Mouse (Mus musculus) bone marrow macrophage, adult 2 months (primary cell): ENCODE measurements at regions not wholly inside any gene's neighbourhood (a gene's known extent, or its start where the extent isn't known, plus 50 kb on each side); places are given as distances from the start of the nearest gene placed in this dataset.

ENCODE experiments used
- H3K27ac ChIP-seq: 2 replicates; pipeline ENCODE4 v1.5.1; 2012; ENCODE audit warnings: low read depth, low read length; ENCODE audit not compliant: insufficient read depth
- H3K4me1 ChIP-seq: 2 replicates; pipeline ENCODE4 v1.6.1; 2012; ENCODE audit warnings: low read length; ENCODE audit not compliant: control insufficient read depth, insufficient read depth
- H3K4me3 ChIP-seq: 2 replicates; pipeline ENCODE4 v1.5.1; 2012; ENCODE audit warnings: mild to moderate bottlenecking, low read length, moderate library complexity; ENCODE audit not compliant: insufficient read depth
- CTCF ChIP-seq: IDR thresholded peaks from 2 replicates; pipeline ENCODE4 v1.5.1; 2012; ENCODE audit warnings: low read depth, mild to moderate bottlenecking, low read length, moderate library complexity
- POLR2A ChIP-seq: IDR thresholded peaks from 2 replicates; pipeline ENCODE4 v1.6.1; 2012; ENCODE audit warnings: mild to moderate bottlenecking, low read depth, low read length, borderline replicate concordance

GRCm38 (mm10) chr9:61843513-61843912 lies 70.8 kb downstream of the Rplp1 start:
- Histone ChIP-seq H3K4me3 (no peak overlapping the region), H3K27ac (no peak overlapping the region), H3K4me1 (no peaks in the 10 kb centered on the region)
- TF ChIP-seq POLR2A (no peak), CTCF (no peak)

DNA sequence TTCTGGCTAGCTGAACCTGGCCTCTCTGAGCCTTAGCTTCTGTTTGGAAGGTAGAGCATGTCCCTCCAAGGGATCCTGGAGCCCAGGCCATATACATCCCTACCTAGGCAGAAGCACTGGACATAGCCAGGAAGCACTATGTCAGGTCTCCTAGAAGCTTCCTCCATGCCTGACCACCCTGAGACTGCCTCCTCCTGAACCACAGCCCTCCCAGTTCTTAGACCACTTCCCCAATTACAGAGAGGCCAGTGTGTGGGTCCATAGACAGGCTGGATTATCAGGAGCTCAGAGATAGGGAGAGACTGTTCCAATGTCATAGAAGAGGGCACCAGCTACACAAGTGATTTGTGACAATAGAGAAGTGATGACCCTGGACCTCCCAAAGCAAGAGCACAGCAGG lies 72.0 kb downstream of the Rplp1 start:
- Histone ChIP-seq H3K4me1 (no peaks in the 10 kb centered on the region), H3K27ac (no peak overlapping the region), H3K4me3 (no peak overlapping the region)
- no peak for TF ChIP-seq POLR2A
- no peak for TF ChIP-seq CTCF

GRCm38 (mm10) chr9:61841222-61841621 lies 73.1 kb downstream of the Rplp1 start:
- H3K4me3 ChIP-seq = no peak overlapping the region
- no peaks in the 10 kb centered on the region for H3K4me1 ChIP-seq
- H3K27ac ChIP-seq = no peak overlapping the region
- TF ChIP-seq CTCF (no peak), POLR2A (no peak)

DNA sequence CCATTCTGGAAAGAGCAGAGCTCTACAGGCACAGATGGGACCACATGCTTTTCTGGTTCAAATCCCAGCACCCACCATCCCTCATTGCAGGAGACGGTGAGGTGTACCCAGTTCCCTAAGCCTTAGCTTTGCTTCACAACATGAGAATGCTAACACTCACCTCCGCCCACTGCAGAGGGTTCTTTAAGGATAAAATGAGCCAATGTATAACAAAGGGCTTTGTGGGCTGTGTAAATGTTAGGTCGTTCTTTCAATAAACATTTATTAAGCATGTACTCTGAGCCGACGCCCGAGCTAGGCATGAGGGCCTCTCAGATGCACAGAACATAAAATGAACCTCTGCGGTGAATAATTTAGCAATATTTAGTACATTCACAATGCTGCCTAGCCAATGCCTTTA lies 74.0 kb downstream of the Rplp1 start:
- Histone ChIP-seq H3K4me1 (no peaks in the 10 kb centered on the region), H3K4me3 (no peak overlapping the region), H3K27ac (no peak overlapping the region)
- TF ChIP-seq POLR2A (no peak), CTCF (no peak)

GRCm38 (mm10) chr9:61833226-61833625 lies 81.1 kb downstream of the Rplp1 start:
- Histone ChIP-seq H3K4me1 (no peaks in the 10 kb centered on the region), H3K27ac (no peak overlapping the region), H3K4me3 (no peak overlapping the region)
- TF ChIP-seq POLR2A (no peak), CTCF (no peak)

DNA sequence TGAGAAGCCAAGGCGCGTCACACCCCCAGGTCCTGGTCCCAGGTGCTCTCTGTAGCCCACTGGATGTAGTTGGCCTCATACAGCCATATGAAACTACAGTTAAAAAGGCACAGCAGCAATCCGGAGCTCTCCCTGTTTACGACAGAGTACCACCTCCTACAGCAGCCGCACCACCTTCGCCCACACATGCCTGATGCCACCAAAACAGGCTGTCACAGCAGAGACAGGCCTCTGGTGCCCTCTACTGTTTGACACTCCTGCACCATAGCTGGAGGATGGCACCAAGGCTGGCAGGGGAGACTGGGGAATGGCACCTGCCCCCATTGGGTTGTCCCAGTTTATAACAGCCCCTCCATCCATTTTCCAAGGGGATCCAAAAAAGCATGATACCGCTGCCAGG lies 84.1 kb downstream of the Rplp1 start:
- H3K4me1 ChIP-seq = no peaks in the 10 kb centered on the region

GRCm38 (mm10) chr9:61829736-61830135 lies 84.6 kb downstream of the Rplp1 start:
- no peak for TF ChIP-seq CTCF
- no peaks in the 10 kb centered on the region for H3K4me1 ChIP-seq
- no peak overlapping the region for H3K27ac ChIP-seq
- H3K4me3 ChIP-seq = no peak overlapping the region

More for the DNA sequence above, 84.1 kb downstream of the Rplp1 start:
- Histone ChIP-seq H3K4me3 (no peak overlapping the region), H3K27ac (no peak overlapping the region)
- TF ChIP-seq CTCF = peak; percentile 65
- no peak for TF ChIP-seq POLR2A

GRCm38 (mm10) chr9:61829301-61829700 lies 85.0 kb downstream of the Rplp1 start:
- H3K4me1 ChIP-seq = no peaks in the 10 kb centered on the region
- H3K27ac ChIP-seq = no peak overlapping the region
- no peak overlapping the region for H3K4me3 ChIP-seq
- TF ChIP-seq POLR2A (no peak), CTCF (no peak)

DNA sequence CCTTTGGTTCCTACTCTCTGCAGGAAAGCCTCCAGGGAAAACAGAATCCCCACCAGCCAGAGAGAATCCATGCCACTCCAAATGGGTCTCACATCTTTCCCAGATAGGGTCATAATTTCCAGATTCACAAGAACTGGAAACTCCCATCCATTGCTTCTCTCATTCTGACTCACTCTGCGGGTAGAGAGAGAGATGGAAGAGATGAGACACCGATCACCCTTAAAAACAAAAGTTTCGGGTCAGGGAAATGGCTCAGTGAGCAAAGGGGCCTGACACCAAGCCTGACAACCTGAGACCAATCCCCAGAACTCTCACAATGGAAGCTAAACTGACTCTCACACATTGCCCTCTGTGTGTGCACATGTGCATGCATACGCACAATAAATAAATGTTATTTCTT lies 86.6 kb downstream of the Rplp1 start:
- TF ChIP-seq POLR2A (no peak), CTCF (no peak)
- H3K4me1 ChIP-seq = no peaks in the 10 kb centered on the region
- H3K4me3 ChIP-seq = no peak overlapping the region
- no peak overlapping the region for H3K27ac ChIP-seq

GRCm38 (mm10) chr9:61827014-61827413 lies 87.3 kb downstream of the Rplp1 start:
- no peak overlapping the region for H3K27ac ChIP-seq
- H3K4me1 ChIP-seq = no peaks in the 10 kb centered on the region
- no peak overlapping the region for H3K4me3 ChIP-seq
- TF ChIP-seq POLR2A = no peak
- TF ChIP-seq CTCF = no peak

DNA sequence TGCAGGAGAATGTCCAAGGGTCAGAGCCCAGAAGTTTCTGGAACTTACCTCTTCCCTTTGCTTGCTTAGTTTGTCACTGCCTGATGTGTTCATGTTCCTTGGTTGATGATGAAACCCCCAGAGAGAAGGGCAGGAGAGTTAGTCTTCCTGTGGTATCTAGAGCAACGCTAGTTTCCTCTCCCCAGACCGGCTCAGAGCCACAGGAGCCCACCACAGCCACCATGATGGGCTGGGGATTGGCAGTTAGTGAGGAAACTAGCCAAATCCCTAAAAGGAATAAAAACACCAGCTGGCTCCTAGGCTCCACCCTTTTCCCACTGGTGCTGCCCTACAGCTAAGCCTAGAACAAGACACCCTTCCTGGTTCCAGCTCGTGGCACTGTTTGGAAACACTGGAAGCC lies 87.9 kb downstream of the Rplp1 start:
- Histone ChIP-seq H3K27ac (no peak overlapping the region), H3K4me3 (no peak overlapping the region), H3K4me1 (no peaks in the 10 kb centered on the region)
- TF ChIP-seq POLR2A (no peak), CTCF (no peak)
